Mouse (Mus musculus): Measurements from ENCODE around the gene Acp4. TPM values are rescaled to one million over a fixed set of nuclear protein-coding genes. Genes with fewer than 3 reads are reported as not detected.
A peak's percentile ranks its signal among the peaks of the same experiment; 100 is the strongest.

The Acp4 gene
- total and polyA plus RNA-seq, 3 experiments = 0.57 TPM; not detected in 2

DNA sequence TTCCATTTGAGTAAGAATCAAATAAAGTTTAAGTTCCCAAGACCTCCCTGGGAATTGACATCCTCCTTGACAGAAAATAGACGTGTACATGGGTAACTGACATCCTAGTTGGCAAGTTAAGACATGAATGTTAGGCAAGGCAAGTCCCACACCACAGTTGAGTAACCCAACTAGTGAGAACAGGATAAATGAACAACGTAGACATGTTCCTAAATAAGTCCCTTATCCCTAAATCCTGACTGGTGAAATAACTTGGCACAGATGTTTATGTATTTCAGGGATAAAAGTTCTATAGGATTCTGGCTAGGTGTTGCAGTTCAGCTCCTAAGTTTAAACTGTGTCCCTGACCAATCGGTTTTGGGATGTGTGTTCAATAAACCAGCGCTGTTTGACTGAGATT is 33.8 kb upstream of the Acp4 start:
- peaks cover 0 to 9% of the 10 kb centered on the region in 2 experiments; a peak in 2 of 4 replicates for H3K4me1 ChIP-seq (ENCODE audit: control insufficient read depth in 1 of 2, insufficient read depth in 2 of 2)
- no peak overlapping the region for H3K4me2 ChIP-seq (ENCODE audit: insufficient read depth, low read depth, poor library complexity, severe bottlenecking)
- TF ChIP-seq RAD21 (IDR thresholded peaks at IDR 0.05; ENCODE audit: low read depth, low read length) (no peak), HCFC1 (IDR thresholded peaks at IDR 0.05; ENCODE audit: low read depth, low read length) (no peak), CTCF (conservative IDR thresholded peaks at IDR 0.05 in 1 of 2, IDR thresholded peaks at IDR 0.05 in 1 of 2; ENCODE audit: low read depth in 2 of 2, low read length in 2 of 2) (no peak), SIN3A (IDR thresholded peaks at IDR 0.05; ENCODE audit: low read length) (no peak), MAX (IDR thresholded peaks at IDR 0.05; ENCODE audit: low read length) (no peak), JUN (IDR thresholded peaks at IDR 0.05; ENCODE audit: insufficient read depth, low read depth, low read length) (no peak), USF1 (IDR thresholded peaks at IDR 0.05; ENCODE audit: low read depth, low read length) (no peak), MYC (IDR thresholded peaks at IDR 0.05; ENCODE audit: low read depth, low read length) (no peak), E2F4 (IDR thresholded peaks at IDR 0.05; ENCODE audit: insufficient replicate concordance, low read depth, low read length) (no peak), CHD1 (IDR thresholded peaks at IDR 0.05; ENCODE audit: low read depth, low read length) (no peak), PAX5 (IDR thresholded peaks at IDR 0.05; ENCODE audit: low read length) (no peak), ZC3H11A (IDR thresholded peaks at IDR 0.05; ENCODE audit: low read depth, low read length) (no peak), RCOR1 (conservative IDR thresholded peaks at IDR 0.05; ENCODE audit: low read depth, low read length) (no peak), USF2 (conservative IDR thresholded peaks at IDR 0.05; ENCODE audit: low read depth, low read length) (no peak), MAFK (IDR thresholded peaks at IDR 0.05; ENCODE audit: insufficient replicate concordance, low read length) (no peak), JUND (conservative IDR thresholded peaks at IDR 0.05; ENCODE audit: low read depth, low read length) (no peak), NELFE (IDR thresholded peaks at IDR 0.05; ENCODE audit: low read depth, low read length) (no peak), CHD2 (IDR thresholded peaks at IDR 0.05; ENCODE audit: low read length) (no peak), NRF1 (IDR thresholded peaks at IDR 0.05; ENCODE audit: low read depth, low read length) (no peak)
- dilution Hi-C loops (cut with MboI; ENCODE audit: extremely low pct_ligation_motif_present, extremely low pct_unique_long_range_greater_than_20kb, low sequenced_read_pairs) (no loop called here), in situ Hi-C loops (cut with MboI; ENCODE audit: low pct_ligation_motif_present, low pct_unique_long_range_greater_than_20kb, low sequenced_read_pairs) (no loop called here)
- H3K9me3 ChIP-seq (replicated peaks; ENCODE audit: low read length) = peaks cover 5% of the 10 kb centered on the region
- DNase-seq (ENCODE audit: extremely low read depth) = no peak
- no peak overlapping the region for H3K27ac ChIP-seq (ENCODE audit: insufficient read depth, low read depth)
- H3K79me2 ChIP-seq (replicated peaks; ENCODE audit: control insufficient read depth, extremely low read depth, insufficient read depth, poor library complexity, severe bottlenecking) = no peaks in the 10 kb centered on the region
- no peak overlapping the region for H3K9ac ChIP-seq (ENCODE audit: insufficient read depth, low read depth)
- no peaks in the 10 kb centered on the region for H3K36me3 ChIP-seq (replicated peaks in 1 of 2; ENCODE audit: control insufficient read depth in 1 of 2, insufficient read depth in 1 of 2, low read length in 1 of 2)
- H3K4me3 ChIP-seq (replicated peaks in 1 of 3; ENCODE audit: low read depth in 2 of 3, low read length in 2 of 3, poor library complexity in 1 of 3) = no peak overlapping the region
- peaks cover 22% of the 10 kb centered on the region for H3K27me3 ChIP-seq (replicated peaks)

DNA sequence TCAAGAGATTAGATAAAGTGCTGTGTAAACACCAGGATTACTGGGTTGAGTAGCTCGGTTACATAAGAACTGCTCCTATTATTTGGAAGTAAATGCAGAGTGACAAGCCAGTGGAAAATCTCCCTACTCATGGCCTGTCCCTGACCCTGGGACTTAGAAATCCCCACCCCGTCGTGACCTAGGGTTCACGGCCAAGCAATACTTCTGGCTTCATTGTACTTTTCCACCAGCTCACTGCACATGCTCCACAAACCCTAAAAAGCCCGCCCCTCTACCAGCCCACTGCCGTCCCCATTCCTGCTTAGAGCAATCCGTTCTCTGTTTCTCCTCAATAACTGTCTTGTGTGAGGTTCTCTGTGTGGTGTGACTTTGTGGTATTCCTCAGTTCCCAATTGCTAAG is 30.6 kb upstream of the Acp4 start:
- Histone ChIP-seq H3K4me1 (ENCODE audit: control insufficient read depth in 1 of 2, insufficient read depth in 2 of 2) (peaks cover 0 to 9% of the 10 kb centered on the region in 2 experiments; a peak in 2 of 4 replicates), H3K4me2 (ENCODE audit: insufficient read depth, low read depth, poor library complexity, severe bottlenecking) (no peak overlapping the region), H3K9me3 (replicated peaks; ENCODE audit: low read length) (peaks cover 2% of the 10 kb centered on the region), H3K27ac (ENCODE audit: insufficient read depth, low read depth) (no peak overlapping the region), H3K4me3 (replicated peaks in 1 of 3; ENCODE audit: low read depth in 2 of 3, low read length in 2 of 3, poor library complexity in 1 of 3) (no peak overlapping the region), H3K9ac (ENCODE audit: insufficient read depth, low read depth) (no peak overlapping the region), H3K79me2 (replicated peaks; ENCODE audit: control insufficient read depth, extremely low read depth, insufficient read depth, poor library complexity, severe bottlenecking) (no peaks in the 10 kb centered on the region), H3K36me3 (replicated peaks in 1 of 2; ENCODE audit: control insufficient read depth in 1 of 2, insufficient read depth in 1 of 2, low read length in 1 of 2) (no peaks in the 10 kb centered on the region), H3K27me3 (replicated peaks) (peaks cover 32% of the 10 kb centered on the region)
- dilution Hi-C loops (cut with MboI; ENCODE audit: extremely low pct_ligation_motif_present, extremely low pct_unique_long_range_greater_than_20kb, low sequenced_read_pairs) (no loop called here), in situ Hi-C loops (cut with MboI; ENCODE audit: low pct_ligation_motif_present, low pct_unique_long_range_greater_than_20kb, low sequenced_read_pairs) (no loop called here)
- TF ChIP-seq NRF1 (IDR thresholded peaks at IDR 0.05; ENCODE audit: low read depth, low read length) = peak; percentile 56; the same call in 1 of the 2 replicates
- TF ChIP-seq USF1 (IDR thresholded peaks at IDR 0.05; ENCODE audit: low read depth, low read length) = no peak
- no peak for DNase-seq (ENCODE audit: extremely low read depth)
